Mouse (Mus musculus): ENCODE data around the gene Tomm6.

DNA sequence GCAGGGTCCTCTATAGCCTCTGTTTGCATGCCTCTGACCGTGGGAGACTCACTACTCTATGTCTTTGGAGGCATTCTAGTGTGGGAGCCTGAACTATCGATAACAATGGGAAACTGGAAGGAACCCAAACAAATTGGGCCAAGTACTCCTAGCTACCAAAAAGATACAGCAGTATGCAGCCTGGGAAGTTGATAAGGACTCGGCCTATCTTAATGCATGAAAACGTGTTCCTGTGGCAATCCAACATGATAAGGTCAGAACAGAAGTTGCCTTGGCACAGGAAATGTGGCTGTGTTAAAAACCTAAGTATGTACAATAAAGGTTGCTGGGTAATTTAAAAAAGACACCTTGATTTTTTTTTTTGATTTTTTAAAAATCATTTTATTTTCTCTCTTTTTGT lies 33.0 kb upstream of the Tomm6 start:
- TF ChIP-seq CTCF (IDR thresholded peaks at IDR 0.05; ENCODE audit: low read depth): no peak
- no peak for TF ChIP-seq EP300 (IDR thresholded peaks at IDR 0.05; ENCODE audit: low read depth)
